Mouse (Mus musculus): ENCODE results near the gene Zfp648. TPM values are rescaled to one million over a fixed set of nuclear protein-coding genes. Genes with fewer than 3 reads are reported as not detected.

Gene Zfp648
- polyA plus RNA-seq, 1 experiment from 2014 or later, result 0.06 TPM

DNA sequence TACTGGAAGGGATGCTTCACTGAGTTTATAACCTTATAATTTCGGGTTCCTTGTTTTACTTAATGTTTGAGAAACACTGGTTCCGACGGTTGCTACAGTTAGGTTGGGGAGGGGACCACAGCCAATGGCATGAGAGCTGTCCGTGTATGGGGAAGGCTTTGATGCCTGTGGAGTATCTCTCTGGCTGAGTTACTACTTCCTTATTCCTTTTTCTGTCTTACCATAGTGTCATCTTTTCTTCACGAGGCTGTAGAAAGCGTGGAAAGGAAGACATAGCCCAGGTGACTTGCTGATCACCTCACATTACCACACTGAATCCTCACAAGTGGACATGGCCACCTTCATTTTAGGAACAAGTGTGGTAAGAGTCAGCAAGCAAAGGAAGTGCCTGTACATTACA, 32.0 kb downstream of the Zfp648 start:
- Histone ChIP-seq H3K9ac (ENCODE audit: low read length) (no peak overlapping the region), H3K4me1 (replicated peaks; ENCODE audit: control insufficient read depth, insufficient read depth) (no peaks in the 10 kb centered on the region), H3K4me3 (ENCODE audit: low read depth, low read length) (no peak overlapping the region), H3K9me3 (ENCODE audit: control insufficient read depth, low read length) (no peaks in the 10 kb centered on the region), H3K27me3 (ENCODE audit: control insufficient read depth, insufficient read depth, low read length) (no peaks in the 10 kb centered on the region), H3K36me3 (ENCODE audit: control insufficient read depth, insufficient read depth, low read length) (no peaks in the 10 kb centered on the region), H3K27ac (replicated peaks) (no peak overlapping the region), H3K4me2 (replicated peaks; ENCODE audit: low read depth) (no peak overlapping the region)
- DNase-seq (ENCODE audit: low spot score) (no peak), ATAC-seq (ENCODE audit: low FRiP score, low TSS enrichment) (no peak)
- TF ChIP-seq EP300 (optimal IDR thresholded peaks at IDR 0.05) (no peak), CTCF (IDR thresholded peaks at IDR 0.05; ENCODE audit: low read depth) (no peak)
- WGBS, result 73% methylated on average over 6 of the region's 6 CpGs

DNA sequence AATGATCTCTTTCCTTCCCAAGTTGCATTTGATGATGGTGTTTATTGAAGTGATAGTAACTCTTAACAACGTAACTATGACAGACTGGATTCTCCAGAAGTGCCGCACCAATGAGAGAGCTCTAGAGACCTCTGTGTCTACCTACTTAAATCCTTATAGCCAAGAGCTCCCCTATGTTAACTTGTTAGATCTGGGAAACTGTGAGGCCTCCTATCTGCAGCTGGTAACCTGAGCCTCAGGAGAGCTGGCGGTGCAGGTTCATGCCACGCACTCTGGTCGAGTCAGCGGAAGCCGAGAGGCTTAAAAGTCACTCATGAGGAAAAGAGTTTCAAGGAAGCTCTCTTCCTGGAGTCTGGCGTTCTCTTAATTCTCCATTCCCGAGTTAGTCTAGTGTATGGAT, 33.8 kb downstream of the Zfp648 start:
- Histone ChIP-seq H3K9me3 (ENCODE audit: control insufficient read depth, low read length) (no peaks in the 10 kb centered on the region), H3K4me3 (ENCODE audit: low read depth, low read length) (no peak overlapping the region), H3K27me3 (ENCODE audit: control insufficient read depth, insufficient read depth, low read length) (no peaks in the 10 kb centered on the region), H3K27ac (replicated peaks) (no peak overlapping the region), H3K4me1 (replicated peaks; ENCODE audit: control insufficient read depth, insufficient read depth) (no peaks in the 10 kb centered on the region), H3K36me3 (ENCODE audit: control insufficient read depth, insufficient read depth, low read length) (no peaks in the 10 kb centered on the region), H3K4me2 (replicated peaks; ENCODE audit: low read depth) (no peak overlapping the region), H3K9ac (ENCODE audit: low read length) (no peak overlapping the region)
- no peak for ATAC-seq (ENCODE audit: low FRiP score, low TSS enrichment)
- DNase-seq (ENCODE audit: low spot score), result no peak
- TF ChIP-seq EP300 (optimal IDR thresholded peaks at IDR 0.05), result no peak
- TF ChIP-seq CTCF (IDR thresholded peaks at IDR 0.05; ENCODE audit: low read depth), result no peak
- WGBS, result 78% methylated on average over 9 of the region's 9 CpGs

- H3K9ac ChIP-seq (ENCODE audit: low read length), result no peak overlapping the region
- H3K36me3 ChIP-seq (ENCODE audit: control insufficient read depth, insufficient read depth, low read length), result no peaks in the 10 kb centered on the region
- no peak overlapping the region for H3K4me3 ChIP-seq (ENCODE audit: low read depth, low read length)
- H3K27me3 ChIP-seq (ENCODE audit: control insufficient read depth, insufficient read depth, low read length), result no peaks in the 10 kb centered on the region
- ATAC-seq (ENCODE audit: low FRiP score, low TSS enrichment), result no peak
- H3K27ac ChIP-seq (replicated peaks), result no peak overlapping the region
- H3K4me2 ChIP-seq (replicated peaks; ENCODE audit: low read depth), result no peak overlapping the region
- TF ChIP-seq CTCF (IDR thresholded peaks at IDR 0.05; ENCODE audit: low read depth) (peak; percentile 63), EP300 (optimal IDR thresholded peaks at IDR 0.05) (no peak)
- DNase-seq (ENCODE audit: low spot score), result no peak
- H3K4me1 ChIP-seq (replicated peaks; ENCODE audit: control insufficient read depth, insufficient read depth), result no peaks in the 10 kb centered on the region
- H3K9me3 ChIP-seq (ENCODE audit: control insufficient read depth, low read length), result no peaks in the 10 kb centered on the region
These were observed 37.9 kb downstream of the Zfp648 start for GRCm38 (mm10) chr1:154238876-154239275.

DNA sequence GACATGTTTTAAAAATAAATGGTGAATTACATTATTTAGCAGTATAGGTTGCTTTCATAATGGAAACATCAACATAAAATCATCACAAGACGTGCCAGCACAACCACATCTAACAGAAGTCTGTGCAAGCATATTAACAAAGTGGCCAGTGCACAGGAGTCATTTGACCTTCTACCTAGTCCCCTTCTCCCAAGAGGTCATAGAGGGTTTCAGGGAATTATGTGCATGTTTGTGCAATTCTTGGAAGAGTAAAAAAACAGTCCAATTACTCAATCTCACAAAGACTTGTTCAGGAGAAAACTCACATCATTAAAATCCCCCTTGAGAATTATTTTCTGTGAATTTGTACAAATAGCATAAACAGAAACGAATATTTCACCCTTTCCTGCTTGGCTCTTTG, 50.2 kb downstream of the Zfp648 start:
- WGBS, result 65% methylated on average over 2 of the region's 2 CpGs
- Histone ChIP-seq H3K4me1 (replicated peaks; ENCODE audit: control insufficient read depth, insufficient read depth) (no peaks in the 10 kb centered on the region), H3K27me3 (ENCODE audit: control insufficient read depth, insufficient read depth, low read length) (no peaks in the 10 kb centered on the region), H3K9me3 (ENCODE audit: control insufficient read depth, low read length) (no peaks in the 10 kb centered on the region), H3K36me3 (ENCODE audit: control insufficient read depth, insufficient read depth, low read length) (no peaks in the 10 kb centered on the region), H3K27ac (replicated peaks) (no peak overlapping the region), H3K4me2 (replicated peaks; ENCODE audit: low read depth) (no peak overlapping the region), H3K9ac (ENCODE audit: low read length) (no peak overlapping the region), H3K4me3 (ENCODE audit: low read depth, low read length) (no peak overlapping the region)
- TF ChIP-seq EP300 (optimal IDR thresholded peaks at IDR 0.05) (no peak), CTCF (IDR thresholded peaks at IDR 0.05; ENCODE audit: low read depth) (no peak)
- ATAC-seq (ENCODE audit: low FRiP score, low TSS enrichment) (no peak), DNase-seq (ENCODE audit: low spot score) (no peak)

GRCm38 (mm10) chr1:154252739-154253138, 51.8 kb downstream of the Zfp648 start:
- H3K9ac ChIP-seq (ENCODE audit: low read length), result no peak overlapping the region
- no peaks in the 10 kb centered on the region for H3K4me1 ChIP-seq (replicated peaks; ENCODE audit: control insufficient read depth, insufficient read depth)
- 51% methylated on average over 5 of the region's 5 CpGs for WGBS
- H3K27ac ChIP-seq (replicated peaks), result no peak overlapping the region
- DNase-seq (ENCODE audit: low spot score) (no peak), ATAC-seq (ENCODE audit: low FRiP score, low TSS enrichment) (no peak)
- TF ChIP-seq CTCF (IDR thresholded peaks at IDR 0.05; ENCODE audit: low read depth) (no peak), EP300 (optimal IDR thresholded peaks at IDR 0.05) (no peak)
- H3K36me3 ChIP-seq (ENCODE audit: control insufficient read depth, insufficient read depth, low read length), result no peaks in the 10 kb centered on the region
- H3K27me3 ChIP-seq (ENCODE audit: control insufficient read depth, insufficient read depth, low read length), result no peaks in the 10 kb centered on the region
- H3K9me3 ChIP-seq (ENCODE audit: control insufficient read depth, low read length), result no peaks in the 10 kb centered on the region
- no peak overlapping the region for H3K4me2 ChIP-seq (replicated peaks; ENCODE audit: low read depth)
- H3K4me3 ChIP-seq (ENCODE audit: low read depth, low read length), result no peak overlapping the region

All from stomach, postnatal 0 days (tissue).